Mouse (Mus musculus): ENCODE measurements around the gene March2.
A peak's percentile ranks its signal among the peaks of the same experiment; 100 is the strongest.

DNA sequence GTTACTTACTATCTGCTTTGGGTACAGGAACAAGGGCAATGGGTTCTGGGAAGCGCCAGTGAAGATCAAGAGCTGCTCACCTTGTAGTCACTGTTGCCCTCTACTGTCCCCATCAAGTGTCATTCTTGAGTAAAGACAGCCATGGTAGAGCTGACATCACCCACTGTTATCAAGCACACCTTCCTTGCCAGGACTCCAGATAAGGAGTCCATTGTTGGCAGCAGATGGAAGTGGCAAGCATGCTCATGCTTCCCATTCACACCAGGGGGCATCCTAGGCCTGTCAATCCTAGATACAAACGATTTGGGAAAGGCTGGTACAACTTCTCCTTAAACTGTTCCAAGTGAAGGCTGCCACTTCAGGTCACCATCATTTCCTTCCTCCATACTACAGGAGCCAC, 27.5 kb upstream of the March2 start:
- TF ChIP-seq CTCF (IDR thresholded peaks at IDR 0.05; ENCODE audit: borderline replicate concordance, extremely low read depth, insufficient read depth, insufficient read length) (peak; percentile 28; the same call in 1 of the 2 replicates), POLR2A (IDR thresholded peaks at IDR 0.05; ENCODE audit: borderline replicate concordance, extremely low read depth, insufficient read depth, insufficient read length, poor library complexity, severe bottlenecking) (no peak)

Data from brain, embryonic 14.5 days (tissue).